Mouse (Mus musculus): Measurements from ENCODE around the gene Lrrc63. TPM values are rescaled to one million over a fixed set of nuclear protein-coding genes. Genes with fewer than 3 reads are reported as not detected.
"Not testable (repeated sequence)": the region's sequence is repeated elsewhere in the genome, so short reads cannot be mapped to it uniquely, and the experiment has no call there.

The Lrrc63 gene
- polyA plus RNA-seq, 1 experiment: 0.04 TPM

DNA sequence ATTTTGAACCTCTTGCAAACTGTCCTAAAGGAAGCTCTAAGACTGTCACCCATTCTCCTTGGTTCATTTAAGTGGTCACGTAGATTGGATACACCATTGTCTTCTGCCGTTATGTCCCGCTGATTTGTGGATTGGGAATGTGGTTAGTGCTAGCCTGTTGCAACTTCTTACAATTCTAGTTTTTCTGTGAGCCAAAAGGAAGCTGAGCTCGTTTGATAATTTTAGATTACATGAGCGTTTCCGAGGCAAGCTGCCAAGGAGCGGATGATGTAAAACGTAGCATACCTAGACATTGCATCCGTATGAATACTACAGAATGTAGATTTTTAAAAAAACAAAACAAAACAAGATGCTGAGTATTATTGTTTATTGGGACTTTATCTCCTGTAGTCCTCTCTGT, 17.5 kb upstream of the Lrrc63 start:
- Histone ChIP-seq H3K4me1 (ENCODE audit: control insufficient read depth, insufficient read depth, low read length) (peaks cover 5% of the 10 kb centered on the region), H3K4me3 (replicated peaks; ENCODE audit: extremely low read depth, low read depth, low read length) (no peak overlapping the region)
- TF ChIP-seq CTCF (IDR thresholded peaks at IDR 0.05; ENCODE audit: insufficient read depth, low read length) (no peak), POLR2A (IDR thresholded peaks at IDR 0.05; ENCODE audit: borderline replicate concordance, extremely low read depth, low read depth, low read length) (no peak)
- 21% methylated on average over 9 of the region's 9 CpGs for WGBS
- no peak for DNase-seq

DNA sequence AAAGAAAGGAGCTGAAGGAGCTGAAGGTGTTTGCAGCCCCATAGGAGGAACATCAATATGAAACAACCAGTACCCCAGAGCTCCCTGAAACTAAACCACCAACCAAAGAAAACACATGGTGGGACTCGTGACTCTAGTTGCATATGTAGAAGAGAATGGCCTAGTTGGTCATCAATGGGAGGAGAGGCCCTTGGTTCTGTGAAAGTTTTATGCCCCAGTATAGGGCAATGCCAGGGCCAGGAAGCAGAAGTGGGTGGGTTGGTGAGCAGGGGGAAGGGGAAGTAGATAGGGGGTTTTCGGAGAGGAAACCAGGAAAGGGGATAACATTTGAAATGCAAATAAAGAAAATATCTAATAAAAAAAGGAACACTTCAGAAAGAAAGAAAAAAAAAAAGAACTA, 17.0 kb upstream of the Lrrc63 start:
- not testable (repeated sequence) for H3K4me3 ChIP-seq (replicated peaks; ENCODE audit: extremely low read depth, low read depth, low read length); H3K4me1 ChIP-seq (ENCODE audit: control insufficient read depth, insufficient read depth, low read length); DNase-seq
- 47% methylated on average over 2 of the region's 2 CpGs for WGBS

DNA sequence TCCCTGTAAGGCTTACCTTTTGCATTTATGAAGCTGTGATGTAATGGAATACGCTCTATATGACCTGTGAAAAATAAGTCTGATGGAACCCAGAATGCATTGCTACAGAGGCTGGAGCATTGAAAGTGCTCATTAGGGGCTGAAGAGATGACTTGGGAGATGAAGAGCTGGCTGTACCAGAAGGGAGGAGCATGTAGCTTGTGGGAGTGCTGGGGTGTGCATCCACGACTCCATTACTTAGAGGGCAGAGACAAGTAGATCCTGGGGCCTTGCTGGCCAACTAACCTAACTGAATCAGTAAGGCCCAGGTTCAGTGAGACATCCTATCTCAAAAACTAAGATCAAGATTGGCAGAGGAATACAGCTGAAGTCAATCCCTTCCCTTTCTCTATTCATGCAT, 8.5 kb upstream of the Lrrc63 start:
- H3K4me3 ChIP-seq (replicated peaks; ENCODE audit: extremely low read depth, low read depth, low read length): no peak overlapping the region

DNA sequence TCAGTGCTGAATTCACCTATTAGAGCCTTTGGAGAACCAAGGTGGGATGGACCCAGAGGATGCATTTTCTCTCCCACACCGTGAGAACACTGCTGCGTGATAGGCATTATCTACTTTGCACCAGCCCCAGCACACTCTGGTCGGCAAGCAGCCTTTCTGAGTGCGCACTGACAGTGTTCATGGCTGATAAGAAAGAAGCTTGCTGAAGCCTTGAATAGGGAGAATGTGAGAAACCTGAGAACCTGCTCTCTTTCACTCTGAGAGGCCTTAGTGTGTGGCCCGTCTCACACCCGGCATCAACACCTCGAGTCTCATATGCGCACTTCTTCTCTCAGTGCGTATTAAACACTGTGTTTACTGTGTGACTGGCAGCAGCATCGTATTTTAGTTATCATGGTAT, 7.8 kb upstream of the Lrrc63 start:
- H3K4me1 ChIP-seq (ENCODE audit: control insufficient read depth, insufficient read depth, low read length): peaks cover 2% of the 10 kb centered on the region
- no peak for TF ChIP-seq POLR2A (IDR thresholded peaks at IDR 0.05; ENCODE audit: borderline replicate concordance, extremely low read depth, low read depth, low read length)
- TF ChIP-seq CTCF (IDR thresholded peaks at IDR 0.05; ENCODE audit: insufficient read depth, low read length): no peak
- no peak overlapping the region for H3K4me3 ChIP-seq (replicated peaks; ENCODE audit: extremely low read depth, low read depth, low read length)
- DNase-seq: no peak
- WGBS: 69% methylated on average over 10 of the region's 10 CpGs

More for the DNA sequence above, 8.5 kb upstream of the Lrrc63 start:
- WGBS: 79% methylated on average over 2 of the region's 2 CpGs
- DNase-seq: no peak
- H3K4me1 ChIP-seq (ENCODE audit: control insufficient read depth, insufficient read depth, low read length): peaks cover 2% of the 10 kb centered on the region
- TF ChIP-seq POLR2A (IDR thresholded peaks at IDR 0.05; ENCODE audit: borderline replicate concordance, extremely low read depth, low read depth, low read length) (no peak), CTCF (IDR thresholded peaks at IDR 0.05; ENCODE audit: insufficient read depth, low read length) (no peak)

DNA sequence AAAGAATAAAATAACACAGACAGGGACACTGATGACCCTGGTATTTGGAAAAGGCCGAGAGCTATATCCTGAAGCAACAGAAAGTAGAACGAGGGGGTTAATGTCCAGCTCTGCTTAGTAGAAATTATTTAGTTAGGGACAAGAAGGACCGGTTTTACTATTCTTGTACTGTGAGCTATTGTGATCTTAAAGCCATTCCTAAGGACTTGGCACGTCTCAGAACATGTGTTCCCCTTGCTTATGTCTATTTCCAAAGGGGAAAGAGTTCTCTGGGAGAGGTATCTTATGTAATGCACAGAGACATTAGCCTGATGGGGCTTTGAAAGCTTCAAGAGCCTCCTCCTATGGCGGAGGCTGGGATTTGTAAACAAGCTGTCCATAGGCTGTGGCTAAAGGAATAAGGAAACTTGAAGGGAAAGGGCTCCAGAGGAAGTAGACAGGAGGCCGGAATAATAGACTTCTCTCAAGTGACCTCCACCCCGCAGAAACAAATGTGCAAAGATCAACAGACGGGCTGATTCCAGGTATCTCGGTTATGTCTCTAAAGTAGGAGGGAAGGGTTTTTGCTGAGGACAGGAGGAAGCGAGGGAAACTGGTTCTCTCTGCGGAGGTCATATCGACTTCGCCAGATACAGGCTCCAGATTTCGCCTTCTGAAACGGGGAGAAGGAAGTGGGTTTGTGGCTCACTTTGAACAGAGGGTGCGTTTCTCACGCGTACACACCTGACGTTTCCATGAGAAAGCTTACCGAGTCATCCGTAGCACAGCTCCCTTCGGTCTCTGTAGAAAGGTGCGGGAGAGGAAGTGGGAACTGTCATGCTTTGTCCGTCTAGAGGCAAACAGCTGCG, 5.7 kb upstream of the Lrrc63 start:
- peak overlapping the region; percentile 80 for H3K4me3 ChIP-seq (replicated peaks; ENCODE audit: extremely low read depth, low read depth, low read length)
- DNase-seq: peak; percentile 56
- 20% methylated on average over 25 of the region's 25 CpGs for WGBS
- TF ChIP-seq POLR2A (IDR thresholded peaks at IDR 0.05; ENCODE audit: borderline replicate concordance, extremely low read depth, low read depth, low read length) (peak; percentile 30; the same call in 1 of the 2 replicates), CTCF (IDR thresholded peaks at IDR 0.05; ENCODE audit: insufficient read depth, low read length) (no peak)
- H3K4me1 ChIP-seq (ENCODE audit: control insufficient read depth, insufficient read depth, low read length): peaks cover 11% of the 10 kb centered on the region

DNA sequence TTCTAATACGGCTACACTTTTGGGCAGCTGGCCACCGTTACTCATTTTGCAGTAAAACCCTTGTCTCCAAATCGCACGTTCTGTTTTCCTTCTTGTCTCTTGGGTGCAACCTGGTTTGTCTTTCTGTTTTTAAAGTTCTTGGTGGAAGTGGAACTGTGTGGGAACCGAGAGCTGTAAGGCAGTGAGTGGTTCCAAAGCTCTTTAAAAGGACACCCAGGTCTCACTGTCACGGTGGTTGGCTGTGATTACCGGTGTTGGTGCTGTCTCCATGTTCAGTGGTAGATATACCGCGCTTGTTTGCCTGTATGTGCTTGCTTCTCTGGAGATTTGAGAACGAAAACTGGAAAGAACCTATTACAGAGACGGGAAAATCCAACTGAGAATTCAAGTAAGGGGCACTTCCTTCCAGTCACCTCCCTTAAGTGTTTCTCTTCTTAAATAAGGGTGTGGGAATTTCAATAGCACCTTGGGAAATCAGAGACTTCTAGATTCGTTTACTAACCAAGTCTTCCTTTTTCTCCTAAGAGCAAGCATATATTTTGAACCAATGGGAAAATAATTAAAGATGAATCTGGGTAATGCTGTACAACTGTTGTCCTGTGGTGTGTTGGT, 749 bp upstream of the Lrrc63 start:
- TF ChIP-seq POLR2A (IDR thresholded peaks at IDR 0.05; ENCODE audit: borderline replicate concordance, extremely low read depth, low read depth, low read length) (no peak), CTCF (IDR thresholded peaks at IDR 0.05; ENCODE audit: insufficient read depth, low read length) (no peak)
- peak overlapping the region; percentile 43 for H3K4me3 ChIP-seq (replicated peaks; ENCODE audit: extremely low read depth, low read depth, low read length)
- no peak for DNase-seq
- H3K4me1 ChIP-seq (ENCODE audit: control insufficient read depth, insufficient read depth, low read length): peaks cover 16% of the 10 kb centered on the region
- WGBS: 4% methylated on average over 12 of the region's 12 CpGs

DNA sequence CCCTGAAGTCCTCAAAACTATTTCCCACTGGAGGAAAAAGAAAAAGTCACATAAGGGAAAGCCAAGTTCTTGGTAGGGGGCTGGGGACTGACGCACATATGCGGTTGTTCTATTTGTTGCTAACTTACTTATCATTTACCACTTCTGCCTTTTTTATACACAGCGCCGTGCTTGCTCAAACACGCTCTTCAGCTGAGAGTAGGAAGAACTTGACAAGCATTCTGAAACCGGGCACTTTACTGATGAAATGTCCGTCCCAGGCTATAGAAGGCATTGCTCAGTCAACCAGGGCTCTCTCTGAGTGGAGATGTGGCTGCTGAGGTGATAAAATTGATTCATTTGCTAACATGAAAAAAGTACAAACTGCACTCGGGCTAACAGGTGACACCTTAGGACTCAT, 9.0 kb downstream of the Lrrc63 start:
- no peaks in the 10 kb centered on the region for H3K4me1 ChIP-seq (ENCODE audit: control insufficient read depth, insufficient read depth, low read length)
- no peak overlapping the region for H3K4me3 ChIP-seq (replicated peaks; ENCODE audit: extremely low read depth, low read depth, low read length)
- 66% methylated on average over 8 of the region's 8 CpGs for WGBS
- no peak for TF ChIP-seq POLR2A (IDR thresholded peaks at IDR 0.05; ENCODE audit: borderline replicate concordance, extremely low read depth, low read depth, low read length)
- no peak for TF ChIP-seq CTCF (IDR thresholded peaks at IDR 0.05; ENCODE audit: insufficient read depth, low read length)
- no peak for DNase-seq

DNA sequence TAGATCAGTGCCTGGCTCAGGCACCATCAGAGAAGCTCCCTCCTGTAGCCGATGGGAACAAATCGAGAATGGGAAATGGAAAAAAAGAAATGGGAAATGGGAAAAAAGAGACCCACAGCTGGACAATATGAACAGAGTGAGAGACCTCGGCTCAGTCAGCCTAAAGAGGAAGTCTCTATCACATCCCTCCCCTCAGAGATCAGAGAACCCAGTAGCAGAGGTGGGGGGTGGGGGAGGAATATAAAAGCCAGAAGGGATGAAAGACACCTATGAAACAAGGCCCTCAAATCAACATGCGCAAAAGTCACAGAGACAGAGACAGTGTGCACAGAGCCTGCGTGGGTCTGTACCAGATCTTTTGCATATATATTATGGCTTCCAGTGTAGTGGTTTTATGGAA, 27.7 kb downstream of the Lrrc63 start:
- Histone ChIP-seq H3K4me1 (ENCODE audit: control insufficient read depth, insufficient read depth, low read length) (no peaks in the 10 kb centered on the region), H3K4me3 (replicated peaks; ENCODE audit: extremely low read depth, low read depth, low read length) (no peak overlapping the region)
- WGBS: 85% methylated on average over 5 of the region's 5 CpGs
- no peak for DNase-seq
- TF ChIP-seq CTCF (IDR thresholded peaks at IDR 0.05; ENCODE audit: insufficient read depth, low read length) (no peak), POLR2A (IDR thresholded peaks at IDR 0.05; ENCODE audit: borderline replicate concordance, extremely low read depth, low read depth, low read length) (no peak)

DNA sequence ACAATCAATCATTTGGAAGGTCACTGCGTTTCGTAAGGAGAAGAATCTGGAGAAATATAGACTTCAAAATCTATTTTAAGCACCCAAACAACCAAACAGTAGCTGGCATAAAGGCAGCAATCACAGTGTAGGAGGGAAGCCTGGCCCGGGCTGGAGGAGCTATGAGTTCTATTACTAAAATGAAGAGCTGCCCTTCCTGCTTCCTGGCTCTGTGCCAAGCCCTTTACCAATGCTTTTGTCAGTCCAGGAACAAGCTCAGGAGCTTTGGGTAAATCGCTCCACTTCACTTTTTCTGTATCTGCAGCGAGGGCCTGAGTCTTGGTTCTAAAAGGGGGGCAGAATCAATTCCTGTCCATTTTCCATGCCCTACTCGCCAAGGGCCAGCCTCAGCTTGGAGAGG, 52.7 kb downstream of the Lrrc63 start:
- no peak overlapping the region for H3K4me3 ChIP-seq (replicated peaks; ENCODE audit: extremely low read depth, low read depth, low read length)
- no peaks in the 10 kb centered on the region for H3K4me1 ChIP-seq (ENCODE audit: control insufficient read depth, insufficient read depth, low read length)
- 49% methylated on average over 6 of the region's 6 CpGs for WGBS
- no peak for TF ChIP-seq POLR2A (IDR thresholded peaks at IDR 0.05; ENCODE audit: borderline replicate concordance, extremely low read depth, low read depth, low read length)
- no peak for TF ChIP-seq CTCF (IDR thresholded peaks at IDR 0.05; ENCODE audit: insufficient read depth, low read length)
- DNase-seq: no peak

All from lung, adult 2 months (tissue).